In the genomic region with DNA sequence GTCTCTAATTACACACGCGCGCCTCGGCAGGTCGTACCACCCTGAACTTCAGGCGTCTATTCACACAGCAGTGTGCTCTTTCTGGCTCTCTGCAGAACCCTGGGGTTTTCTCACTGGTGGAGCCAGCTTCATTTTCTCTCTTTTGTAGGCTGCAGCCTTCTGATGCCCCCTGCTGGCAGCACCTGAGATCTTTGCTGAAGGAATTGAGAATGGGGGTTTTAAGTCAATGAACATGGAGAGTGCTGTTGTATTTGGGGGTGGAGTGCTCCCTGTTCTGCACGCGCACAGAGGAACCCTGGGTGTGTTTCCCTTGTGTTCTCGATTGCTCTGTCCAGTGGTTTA, we compare ENCODE assay signal across 8 mouse cellular contexts. TPM values are rescaled to one million over a fixed set of nuclear protein-coding genes. Genes with fewer than 3 reads are reported as not detected.
DNase-seq lines count a peak whose midpoint lies in the region; ATAC-seq and TF ChIP-seq lines count a peak whose summit lies in the region.

No protein-coding gene starts in this region.

- H3K4me1 ChIP-seq in hindbrain, embryonic 16.5 days (ENCODE audit: control insufficient read depth, insufficient read depth, low read depth, low read length): peaks cover 6% of the 10 kb centered on the region

- in situ Hi-C loops in Patski (cut with MboI; ENCODE audit: low pct_unique_long_range_greater_than_20kb): loop anchor here (25.0 kb wide), 1 partner anchor 577 kb away; no protein-coding TSS in a partner anchor

- H3K4me2 ChIP-seq in hindbrain, embryonic 16.5 days (ENCODE audit: low read length): peak overlapping the region; percentile 53

- 1% methylated on average over 9 of the region's 9 CpGs for WGBS in hindbrain, embryonic 16.5 days

- peak overlapping the region; percentile 48 for H3K9ac ChIP-seq in hindbrain, embryonic 16.5 days (ENCODE audit: low read depth, low read length)

- ATAC-seq in Patski: peak; percentile 79
- peak; percentile 81 for ATAC-seq in hindbrain, embryonic 16.5 days
- ATAC-seq in megakaryocyte progenitor cell, adult 5-6 weeks (replicated peaks; ENCODE audit: poor library complexity): peak; percentile 72

- CTCF ChIA-PET in Patski (lab: Charles Lee): interaction anchor here (1.1 to 2.2 kb wide), 6 partner anchors 14 to 441 kb away, joined by 3 to 7 read pairs (median 4); a partner anchor contains a TSS

- TF ChIP-seq CTCF in Patski (IDR thresholded peaks at IDR 0.05): peak; percentile 79
- peak; percentile 84 for TF ChIP-seq CTCF in left cerebral cortex, adult 2 months (IDR thresholded peaks at IDR 0.05)

- peak overlapping the region; percentile 18; the same call in 1 of the 2 replicates for H3K4me3 ChIP-seq in hindbrain, embryonic 16.5 days (ENCODE audit: low read length)
- H3K4me3 ChIP-seq in left cerebral cortex, adult 2 months: 0 out of 2 replicates have a peak overlapping the region, but pooled peaks have one; percentile 3

- no peaks in the 10 kb centered on the region for H3K36me3 ChIP-seq in hindbrain, embryonic 16.5 days (ENCODE audit: control insufficient read depth, insufficient read depth, low read length)

- DNase-seq in Patski (ENCODE audit: low read depth, low spot score): peak; percentile 3
- DNase-seq in cerebellum, postnatal 10 days: peak; percentile 92 to 93
- DNase-seq in gastrocnemius, adult 18-20 months (ENCODE audit: low spot score): peak; percentile 60
- DNase-seq in left cerebral cortex, adult 2 months (ENCODE audit: extremely low spot score in 1 of 2, low spot score in 2 of 2): peak; percentile 81
- peak; percentile 72 for DNase-seq in right cerebral cortex, postnatal 25 days
- peak; percentile 62 for DNase-seq in yolk sac, embryonic 10.5 days (ENCODE audit: low spot score)

- POLR2A ChIA-PET in Patski (lab: Charles Lee): no interaction called here

- peaks cover 9% of the 10 kb centered on the region for H3K27me3 ChIP-seq in Patski
- H3K27me3 ChIP-seq in hindbrain, embryonic 16.5 days (replicated peaks; ENCODE audit: control insufficient read depth, insufficient read depth, low read length): no peaks in the 10 kb centered on the region

- intact Hi-C loops in left cerebral cortex, adult 2 months (cut with DNase I): loop anchor here (1.0 to 2.0 kb wide), 2 partner anchors 187 to 301 kb away; a partner anchor contains a TSS

- no peaks in the 10 kb centered on the region for H3K9me3 ChIP-seq in hindbrain, embryonic 16.5 days (ENCODE audit: control insufficient read depth, low read length)

- H3K27ac ChIP-seq in hindbrain, embryonic 16.5 days (ENCODE audit: low read depth, low read length): no peak overlapping the region
- no peak overlapping the region for H3K27ac ChIP-seq in left cerebral cortex, adult 2 months

RNA-seq across cellular contexts. Expression of a gene that starts 21.2 kb away (rescaled TPM):
- polyA plus RNA-seq in Patski (2021): 0.01 TPM
- not detected for total RNA-seq in gastrocnemius, adult 18-20 months (2021)
- 0.25 TPM in 2 replicates for polyA plus RNA-seq in hindbrain, embryonic 16.5 days (2015; fragmentation: Nextera tagmentation; extraction: Ambion mirVana)
- total RNA-seq in left cerebral cortex, adult 2 months (2021): under 1 TPM in 1 of 2 experiments, not detected in 1; 0.26 TPM
- total RNA-seq in megakaryocyte progenitor cell, adult 5-6 weeks (2015): not detected in 2 replicates
- total RNA-seq in megakaryocyte progenitor cell, adult 5-6 weeks (2017): not detected in 2 replicates

Comparison
In these comparisons a context has a peak if more than half of its experiments do, and no peak if none do; other contexts are left out.
1. DNase-seq: peak in every context shown above with its lines; median percentile 92 in cerebellum, postnatal 10 days; 81 in left cerebral cortex, adult 2 months; 72 in right cerebral cortex, postnatal 25 days; 62 in yolk sac, embryonic 10.5 days; 60 in gastrocnemius, adult 18-20 months; 3 in Patski.